Comparison of ENCODE assay signal across 16 mouse cellular contexts in genomic region chr14:104812006-104812405, GRCm38 (mm10).
DNase-seq lines count a peak whose midpoint lies in the region.
"Had no signal": no experiment of that assay in that cellular context is flagged by ENCODE, and none has a peak within 500 bp of the region (broad histone marks: within the 10 kb centered on the region; RNA-seq: fewer than 3 reads in every experiment).

No protein-coding gene starts in this region.

- peak; percentile 16 to 54 for DNase-seq in cerebellum, postnatal 10 days
- no peak for DNase-seq in cerebellum, adult 11 months
- DNase-seq in heart, adult 11 months: peak; percentile 68
- no peak for DNase-seq in heart, postnatal 36 days
- peak; percentile 28 for DNase-seq in left cerebral cortex, postnatal 4 days
- DNase-seq in left cerebral cortex, postnatal 25 days (ENCODE audit: low spot score in 2 of 2): no peak
- DNase-seq: adrenal gland, adult 2 months; adrenal gland, adult 8-10 months; adrenal gland, postnatal 10 days; adrenal gland, postnatal 14 days; adrenal gland, postnatal 25 days; adrenal gland, postnatal 36 days; B cell, adult 2 months; cerebellum, adult 11-12 months; cerebellum, adult 18-20 months; cerebellum, adult 2 months had no signal

- intact Hi-C loops in heart, postnatal 36 days (cut with DNase I): loop anchor here (5.0 to 10.0 kb wide), 4 partner anchors 145 to 1257 kb away; partner anchors contain the start of gene Pou4f1
- intact Hi-C loops in left cerebral cortex, postnatal 4 days (cut with DNase I): loop anchor here (5.0 to 10.0 kb wide), 2 partner anchors 340 to 777 kb away; no protein-coding TSS in a partner anchor
- intact Hi-C loops in left cerebral cortex, postnatal 25 days (cut with DNase I): loop anchor here (2.0 to 10.0 kb wide), 3 partner anchors 287 to 1097 kb away; partner anchors contain the start of gene Rnf219

Comparison
In these comparisons a context has a peak if more than half of its experiments do, and no peak if none do; other contexts are left out.
1. DNase-seq: peak in cerebellum, postnatal 10 days (2 of 2), heart, adult 11 months (single experiment) and left cerebral cortex, postnatal 4 days (single experiment); none in cerebellum, adult 11 months (single experiment), heart, postnatal 36 days (0 of 2) and left cerebral cortex, postnatal 25 days (0 of 2).